Mouse (Mus musculus) G1E-ER4 (cell line): ENCODE data around the gene Egr2. TPM values are rescaled to one million over a fixed set of nuclear protein-coding genes. Genes with fewer than 3 reads are reported as not detected.

Experiments
- GATA1 ChIP-seq: IDR thresholded peaks from one replicate; pipeline ENCODE4 v1.8.0; 2012; ENCODE audit warnings: low read length, inconsistent platforms
- polyA plus RNA-seq: library from polyadenylated mRNA; stranded (reverse); fragments of >175 nt; gene quantifications from 2 replicates; pipeline ENCODE4 v1.2.3, GENCODE M21; 2012

Gene Egr2
- polyA plus RNA-seq, 1 experiment, result 0.10 TPM

GRCm38 (mm10) chr10:67569539-67569938 lies 34.3 kb downstream of the Egr2 start:
- TF ChIP-seq GATA1, result no peak

- no peak for TF ChIP-seq GATA1
Measured at GRCm38 (mm10) chr10:67571443-67571842, 36.2 kb downstream of the Egr2 start.

GRCm38 (mm10) chr10:67573310-67573709 lies 38.0 kb downstream of the Egr2 start:
- TF ChIP-seq GATA1, result no peak

GRCm38 (mm10) chr10:67579830-67580229 lies 44.6 kb downstream of the Egr2 start:
- no peak for TF ChIP-seq GATA1

DNA sequence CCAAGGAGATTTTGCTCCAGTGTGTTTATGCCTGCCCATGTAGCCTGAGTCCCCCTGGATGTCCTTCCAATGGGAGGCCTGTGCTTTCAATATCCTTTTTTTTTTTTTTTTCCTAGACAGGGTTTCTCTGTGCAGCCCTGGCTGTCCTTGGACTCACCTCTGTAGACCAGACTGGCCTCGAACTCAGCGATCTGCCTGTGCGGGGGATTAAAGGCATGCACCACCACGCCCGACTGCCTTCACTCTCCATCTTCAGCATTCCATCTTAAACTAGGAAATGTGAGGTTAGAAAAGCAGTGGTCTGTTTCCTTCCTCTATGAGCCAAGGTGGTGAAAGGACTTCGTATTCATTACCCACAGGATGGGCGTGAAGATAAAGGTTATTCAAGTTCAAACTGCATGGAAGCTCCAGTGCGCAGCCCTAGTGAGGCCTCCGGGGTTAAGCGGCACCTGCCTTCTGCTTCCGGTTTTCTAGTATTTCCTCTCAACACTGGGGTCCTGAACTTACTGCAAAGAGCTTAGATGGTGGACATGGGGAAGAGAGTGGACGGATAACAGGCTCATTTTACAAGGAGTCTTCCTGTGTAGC lies 46.5 kb downstream of the Egr2 start:
- TF ChIP-seq GATA1, result no peak

DNA sequence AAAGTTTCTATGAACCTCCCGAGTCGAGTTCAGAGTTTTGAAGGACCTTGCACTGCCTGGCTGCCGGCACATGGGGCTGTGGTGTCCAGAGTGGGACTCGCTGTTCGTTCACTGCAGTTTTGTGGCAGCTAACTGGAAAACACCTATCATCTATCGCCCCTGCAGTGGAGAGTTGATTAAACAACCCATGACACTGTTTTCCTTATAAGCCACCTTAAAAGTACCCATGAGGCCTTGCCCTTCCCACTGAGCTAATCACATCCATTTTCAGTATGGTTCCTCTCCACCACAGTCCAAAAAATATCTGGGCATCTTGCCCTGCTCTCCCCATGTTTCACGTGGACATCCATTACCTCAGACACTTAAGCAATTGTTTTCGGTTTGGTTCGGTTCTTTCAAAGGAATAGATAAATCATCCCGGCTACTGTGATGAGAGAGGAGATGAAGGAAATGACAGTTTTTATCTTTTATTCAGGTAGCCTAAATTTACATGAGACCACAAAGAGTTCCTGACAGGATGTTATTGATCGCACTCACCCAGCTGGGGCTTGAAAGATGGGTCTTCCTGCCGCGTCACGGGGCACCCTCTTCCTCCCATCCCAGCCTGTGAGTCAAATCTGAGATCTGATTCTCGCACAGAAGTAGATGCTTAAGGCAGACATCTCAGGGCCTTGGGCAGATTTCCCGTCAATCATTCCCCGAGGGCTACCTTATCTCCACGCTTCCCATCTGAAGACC lies 50.8 kb downstream of the Egr2 start:
- TF ChIP-seq GATA1, result no peak

Other genes with a start within 250 kb of the Egr2 start
- 18.6 and 24.3 TPM in 2 replicates for gene Ado, start 13.5 kb downstream of the Egr2 start, polyA plus RNA-seq